Mouse (Mus musculus): ENCODE data around the gene Cdh16.
A peak's percentile ranks its signal among the peaks of the same experiment; 100 is the strongest.

- no peak for TF ChIP-seq CTCF (IDR thresholded peaks at IDR 0.05)
- peak; percentile 50 for TF ChIP-seq EP300 (IDR thresholded peaks at IDR 0.05)
Measured at GRCm38 (mm10) chr8:104591133-104591834, 32.9 kb downstream of the Cdh16 start, which contains the start of gene Pdp2.

Data from lung, postnatal 0 days (tissue).